Mouse (Mus musculus) hindbrain, postnatal 0 days (tissue): ENCODE results near the gene Slc2a8. TPM values are rescaled to one million over a fixed set of nuclear protein-coding genes. Genes with fewer than 3 reads are reported as not detected.

Experiments
- ATAC-seq: fragments of 200-750 bp; cut with Nextera tagmentation; 2 replicates; pipeline ENCODE4 v1.8.0; 2017; ENCODE audit warnings: mild to moderate bottlenecking, moderate TSS enrichment, moderate library complexity
- DNase-seq: peaks from one replicate; pipeline ENCODE4 v3.0.0-alpha.2; 2015; ENCODE audit warnings: low spot score
- H3K27ac ChIP-seq: fragments of 300-500 bp; sonication (generic); 2 replicates; pipeline ENCODE4 v1.5.1; 2014; ENCODE audit warnings: mild to moderate bottlenecking
- H3K27me3 ChIP-seq: fragments of 300-500 bp; sonication (generic); 2 replicates; pipeline ENCODE4 v1.6.1; 2014; ENCODE audit warnings: low read length, mixed read lengths; ENCODE audit not compliant: insufficient read depth
- H3K36me3 ChIP-seq: fragments of 300-500 bp; sonication (generic); 2 replicates; pipeline ENCODE4 v1.6.1; 2014; ENCODE audit warnings: low read length, mixed read lengths; ENCODE audit not compliant: insufficient read depth
- H3K4me1 ChIP-seq: fragments of 300-500 bp; sonication (generic); 2 replicates; pipeline ENCODE4 v1.6.1; 2014; ENCODE audit warnings: antibody characterized with exemption, low read length, mixed read lengths; ENCODE audit not compliant: insufficient read depth
- H3K4me2 ChIP-seq: fragments of 300-500 bp; sonication (generic); 2 replicates; pipeline ENCODE4 v1.6.1; 2014; ENCODE audit warnings: low read depth, mild to moderate bottlenecking, low read length, moderate library complexity, mixed read lengths
- H3K4me3 ChIP-seq: fragments of 300-500 bp; sonication (generic); 2 replicates; pipeline ENCODE4 v1.5.1; 2014; ENCODE audit warnings: low read length
- H3K9ac ChIP-seq: fragments of 300-500 bp; sonication (generic); replicated peaks from 2 replicates; pipeline ENCODE4 v1.6.1; 2014; ENCODE audit warnings: mild to moderate bottlenecking, low read length, moderate library complexity, mixed read lengths
- H3K9me3 ChIP-seq: fragments of 300-500 bp; sonication (generic); 2 replicates; pipeline ENCODE4 v1.6.1; 2016; ENCODE audit warnings: low read length, mixed read lengths
- CTCF ChIP-seq: IDR thresholded peaks from 2 replicates; pipeline ENCODE4 v1.5.1; 2016; ENCODE audit warnings: antibody characterized with exemption, control low read depth, low read depth
- WGBS: fragments of 180-500 bp; shearing (Covaris S2); extraction: QIAGEN DNeasy Blood & Tissue Kit; methylation state at CpG from one replicate; pipeline ENCODE4 v1.1.7; 2014; 5-methylcytosine and 5-hydroxymethylcytosine counted together
- polyA plus RNA-seq: library from polyadenylated mRNA; unstranded; fragments of >200 nt; fragmentation: Nextera tagmentation; extraction: Ambion mirVana; gene quantifications from 2 replicates; pipeline ENCODE4 v1.2.1, GENCODE M21; 2015
- total RNA-seq: library from RNA; depleted of rRNA; stranded (reverse); fragments of >200 nt; gene quantifications from 2 replicates; pipeline ENCODE4 v1.2.3, GENCODE M21; 2014; rRNA removed

Gene Slc2a8
- total and polyA plus RNA-seq, 2 experiments from 2014 or later, result 33.4 to 41.2 TPM

DNA sequence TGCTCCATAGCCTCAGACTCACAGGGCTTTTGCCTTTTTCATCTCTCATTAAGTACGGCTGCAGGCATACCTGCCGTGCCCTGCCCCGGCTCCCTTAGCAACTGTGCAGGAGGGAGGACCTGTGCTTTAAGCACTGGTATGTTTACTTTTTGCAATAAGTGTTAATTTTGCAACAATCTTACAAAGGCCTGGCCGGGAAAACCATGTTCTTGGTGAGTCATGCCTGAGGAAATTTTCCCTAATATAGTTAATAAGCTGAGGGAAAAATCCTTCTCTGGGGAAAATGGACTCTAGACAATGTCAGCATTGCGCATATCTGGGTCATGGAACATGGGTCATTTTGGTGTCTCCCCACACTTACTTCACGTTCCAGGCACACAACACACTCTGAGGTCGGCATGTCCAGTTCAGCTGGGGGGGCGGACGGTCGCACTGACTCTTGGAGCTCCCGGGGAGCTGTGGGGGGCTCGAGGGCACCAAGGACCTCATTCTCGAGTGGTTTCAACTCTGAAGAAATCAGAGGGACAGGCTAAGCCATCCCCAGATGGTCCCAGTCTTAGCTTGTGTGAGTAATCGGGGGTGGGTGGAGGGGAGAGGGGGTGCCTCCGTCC is 54.2 kb downstream of the Slc2a8 start:
- H3K4me1 ChIP-seq, result no peaks in the 10 kb centered on the region
- ATAC-seq, result no peak
- peaks cover 32% of the 10 kb centered on the region for H3K36me3 ChIP-seq
- DNase-seq, result no peak
- WGBS, result 72% methylated on average over 15 of the region's 15 CpGs
- H3K9me3 ChIP-seq, result no peaks in the 10 kb centered on the region
- no peak overlapping the region for H3K4me2 ChIP-seq
- H3K27ac ChIP-seq, result no peak overlapping the region
- no peak for TF ChIP-seq CTCF
- H3K9ac ChIP-seq, result no peak overlapping the region
- H3K4me3 ChIP-seq, result no peak overlapping the region
- H3K27me3 ChIP-seq, result no peaks in the 10 kb centered on the region

DNA sequence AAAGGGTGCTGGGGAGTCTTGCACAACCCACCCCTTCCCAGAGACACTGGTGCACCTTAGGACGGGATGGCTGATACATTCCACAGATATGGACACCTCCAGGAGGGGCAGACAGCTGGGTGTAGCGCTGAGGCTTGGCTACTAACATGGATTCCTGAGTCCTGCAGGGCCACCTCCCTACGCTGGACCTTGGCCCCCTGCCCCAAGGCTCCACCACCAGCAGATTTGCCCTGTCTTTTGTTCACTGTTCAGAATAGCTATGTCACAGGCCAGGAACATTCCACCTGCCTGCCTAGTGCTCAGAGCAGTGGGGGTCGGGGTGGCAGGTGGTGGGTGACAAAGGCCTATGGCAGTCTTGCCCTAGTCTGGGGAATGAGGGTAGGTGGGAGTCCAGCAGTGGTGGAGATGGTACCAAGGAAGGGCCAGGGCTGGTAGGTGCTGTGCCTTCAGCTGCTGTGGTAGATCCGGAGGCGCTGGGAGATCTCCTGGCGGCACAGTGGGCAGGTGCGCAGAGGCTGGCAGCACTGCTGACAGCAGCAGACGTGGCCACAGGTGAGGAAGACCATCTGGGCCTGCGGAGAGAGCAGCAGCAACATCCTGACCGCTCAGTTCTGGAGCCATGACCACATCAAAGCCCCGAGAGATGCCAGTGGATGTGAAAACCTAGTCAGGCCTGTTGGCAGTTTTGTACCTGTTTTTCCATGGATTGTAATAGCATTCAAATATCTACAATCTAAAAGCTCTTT is 55.4 kb downstream of the Slc2a8 start:
- ATAC-seq, result no peak

GRCm38 (mm10) chr2:32924306-32924844 is 57.5 kb downstream of the Slc2a8 start:
- TF ChIP-seq CTCF, result no peak
- H3K27me3 ChIP-seq, result no peaks in the 10 kb centered on the region
- ATAC-seq (no peak), DNase-seq (no peak)
- no peak overlapping the region for H3K4me2 ChIP-seq
- H3K4me3 ChIP-seq, result no peak overlapping the region
- WGBS, result 67% methylated on average over 10 of the region's 10 CpGs
- no peak overlapping the region for H3K9ac ChIP-seq
- H3K27ac ChIP-seq, result no peak overlapping the region
- H3K4me1 ChIP-seq, result no peaks in the 10 kb centered on the region
- H3K36me3 ChIP-seq, result peaks cover 55% of the 10 kb centered on the region
- H3K9me3 ChIP-seq, result no peaks in the 10 kb centered on the region

More for the DNA sequence above, 55.4 kb downstream of the Slc2a8 start:
- H3K4me1 ChIP-seq, result no peaks in the 10 kb centered on the region
- no peak overlapping the region for H3K4me3 ChIP-seq
- no peak overlapping the region for H3K9ac ChIP-seq
- TF ChIP-seq CTCF, result no peak
- WGBS, result 86% methylated on average over 12 of the region's 12 CpGs
- DNase-seq, result no peak
- H3K27me3 ChIP-seq, result no peaks in the 10 kb centered on the region
- peak overlapping the region; percentile 41; the same call in 1 of the 2 replicates for H3K27ac ChIP-seq
- no peak overlapping the region for H3K4me2 ChIP-seq
- H3K9me3 ChIP-seq, result no peaks in the 10 kb centered on the region
- H3K36me3 ChIP-seq, result peaks cover 37% of the 10 kb centered on the region

GRCm38 (mm10) chr2:32923551-32924250 is 58.2 kb downstream of the Slc2a8 start:
- Histone ChIP-seq H3K36me3 (peaks cover 61% of the 10 kb centered on the region), H3K4me2 (no peak overlapping the region), H3K4me3 (no peak overlapping the region), H3K9me3 (no peaks in the 10 kb centered on the region), H3K9ac (no peak overlapping the region), H3K27me3 (no peaks in the 10 kb centered on the region), H3K27ac (no peak overlapping the region), H3K4me1 (no peaks in the 10 kb centered on the region)
- no peak for TF ChIP-seq CTCF
- no peak for ATAC-seq
- WGBS, result 93% methylated on average over 24 of the region's 24 CpGs
- DNase-seq, result no peak

Other genes starting within 250 kb of the Slc2a8 start
- gene 6330409D20Rik, start 241.1 kb downstream of the Slc2a8 start, total RNA-seq, result 1.7 and 3.2 TPM in 2 replicates
- gene 6330409D20Rik, start 241.1 kb downstream of the Slc2a8 start, polyA plus RNA-seq, result 3.6 and 5.1 TPM in 2 replicates
- gene Tor2a, start 224.8 kb downstream of the Slc2a8 start, total RNA-seq, result 75.1 and 81.1 TPM in 2 replicates
- 48.2 and 49.1 TPM in 2 replicates for gene Tor2a, start 224.8 kb downstream of the Slc2a8 start, polyA plus RNA-seq
- gene Ttc16, start 206.4 kb downstream of the Slc2a8 start, total RNA-seq, result 0.78 and 1.6 TPM in 2 replicates
- gene Ttc16, start 206.4 kb downstream of the Slc2a8 start, polyA plus RNA-seq, result 0.58 and 0.76 TPM in 2 replicates
- gene Ptrh1, start 206.3 kb downstream of the Slc2a8 start, total RNA-seq, result 0.75 and 2.9 TPM in 2 replicates
- 4.0 and 4.4 TPM in 2 replicates for gene Ptrh1, start 206.3 kb downstream of the Slc2a8 start, polyA plus RNA-seq
- 0.16 and 0.40 TPM in 2 replicates for gene Cfap157, start 197.7 kb downstream of the Slc2a8 start, total RNA-seq
- gene Cfap157, start 197.7 kb downstream of the Slc2a8 start, polyA plus RNA-seq, result 0.64 and 1.1 TPM in 2 replicates
- gene Stxbp1, start 134.8 kb downstream of the Slc2a8 start, total RNA-seq, result 142 and 149 TPM in 2 replicates
- 318 and 348 TPM in 2 replicates for gene Stxbp1, start 134.8 kb downstream of the Slc2a8 start, polyA plus RNA-seq
- gene Fam129b, start 106.0 kb downstream of the Slc2a8 start, total RNA-seq, result 49.8 and 52.7 TPM in 2 replicates
- gene Fam129b, start 106.0 kb downstream of the Slc2a8 start, polyA plus RNA-seq, result 20.8 and 23.5 TPM in 2 replicates
- 154 and 168 TPM in 2 replicates for gene Rpl12, start 20.5 kb downstream of the Slc2a8 start, total RNA-seq
- gene Rpl12, start 20.5 kb downstream of the Slc2a8 start, polyA plus RNA-seq, result 92.2 and 101 TPM in 2 replicates
- 37.9 and 50.0 TPM in 2 replicates for gene Lrsam1, start 20.5 kb downstream of the Slc2a8 start, total RNA-seq
- 19.5 and 22.1 TPM in 2 replicates for gene Lrsam1, start 20.5 kb downstream of the Slc2a8 start, polyA plus RNA-seq
- gene Garnl3, start 149.6 kb upstream of the Slc2a8 start, total RNA-seq, result 96.9 and 105 TPM in 2 replicates
- gene Garnl3, start 149.6 kb upstream of the Slc2a8 start, polyA plus RNA-seq, result 56.1 and 57.0 TPM in 2 replicates
- gene Angptl2, start 234.0 kb upstream of the Slc2a8 start, total RNA-seq, result 16.3 and 22.0 TPM in 2 replicates
- gene Angptl2, start 234.0 kb upstream of the Slc2a8 start, polyA plus RNA-seq, result 9.3 and 11.5 TPM in 2 replicates